Mouse (Mus musculus): Measurements from ENCODE around the gene Hipk1.

The Hipk1 gene

DNA sequence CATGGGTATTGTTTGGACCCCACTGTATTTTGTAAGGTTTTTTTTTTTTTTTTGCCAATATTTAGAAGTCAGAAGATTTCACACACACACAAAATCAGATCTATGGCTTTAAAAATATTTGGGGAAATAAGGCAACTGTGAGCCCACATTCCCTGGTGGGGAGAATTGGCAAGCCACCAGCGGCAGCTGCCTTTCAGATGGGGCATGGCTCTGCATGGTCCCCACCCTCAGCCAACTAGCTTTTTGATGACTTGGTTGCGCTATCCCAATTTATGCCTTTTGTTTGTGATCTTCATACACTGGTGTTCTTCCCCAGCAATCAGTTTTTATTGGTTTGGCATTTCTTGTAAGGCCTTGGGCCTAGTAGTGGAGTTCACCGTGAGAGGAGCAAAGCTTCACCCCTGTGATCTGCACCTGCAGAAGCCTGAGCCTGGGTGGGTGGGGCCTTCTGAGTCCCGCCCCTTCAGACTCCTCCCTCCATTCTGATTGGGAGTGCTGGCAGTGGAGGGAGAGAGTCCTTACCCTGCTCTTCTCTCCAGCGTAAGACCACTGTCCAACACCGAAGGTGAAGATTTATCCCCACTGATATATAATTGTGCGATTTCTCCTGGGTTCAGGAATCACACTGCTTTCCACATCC lies 77.0 kb downstream of the Hipk1 start:
- DNase-seq: no peak

DNA sequence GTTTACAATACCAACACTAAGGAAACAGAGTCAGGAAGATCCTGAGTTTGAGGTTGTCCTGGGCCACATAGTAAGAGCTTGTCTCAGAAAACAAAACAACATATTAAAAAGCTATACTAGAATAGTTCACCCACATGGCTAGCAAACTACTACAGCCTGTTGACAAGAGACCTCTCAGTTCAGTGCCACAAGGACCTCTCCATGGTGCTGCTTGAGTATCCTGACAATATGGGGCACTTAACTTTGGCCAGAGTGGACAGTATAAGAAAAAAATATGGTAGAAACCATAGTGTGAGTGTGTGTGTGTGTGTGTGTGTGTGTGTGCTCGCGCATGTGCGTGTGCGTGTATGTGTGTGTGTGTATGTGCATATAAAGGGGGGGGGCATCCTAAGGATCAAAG lies 79.2 kb downstream of the Hipk1 start:
- DNase-seq: no peak

DNA sequence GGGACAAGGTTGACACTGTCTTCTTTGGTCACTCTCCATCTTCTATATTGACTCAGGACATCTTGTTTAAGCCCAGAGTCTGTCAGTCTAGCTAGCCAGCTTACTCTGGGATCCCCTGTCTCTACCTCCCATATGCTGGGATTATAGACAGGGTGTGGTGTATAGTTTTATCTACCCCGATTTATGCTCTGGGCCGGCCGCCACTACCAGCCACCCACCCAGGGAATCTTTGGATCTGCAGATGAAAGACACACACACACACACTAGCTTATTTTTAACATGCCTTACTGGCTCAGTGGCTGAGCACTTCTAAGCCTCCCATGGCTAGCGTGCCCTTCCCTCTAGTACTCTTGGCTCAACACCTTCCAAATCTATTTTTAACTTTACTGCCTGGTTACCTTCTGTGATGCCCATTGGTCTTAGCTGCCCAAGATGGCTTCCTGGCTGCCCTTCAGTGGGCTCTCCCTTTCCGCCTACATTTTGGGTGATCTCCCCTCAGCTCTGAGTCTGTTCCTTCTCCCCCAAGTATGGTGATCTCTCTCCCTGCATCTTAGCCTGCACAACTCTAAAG lies 81.8 kb downstream of the Hipk1 start:
- no peak for DNase-seq

DNA sequence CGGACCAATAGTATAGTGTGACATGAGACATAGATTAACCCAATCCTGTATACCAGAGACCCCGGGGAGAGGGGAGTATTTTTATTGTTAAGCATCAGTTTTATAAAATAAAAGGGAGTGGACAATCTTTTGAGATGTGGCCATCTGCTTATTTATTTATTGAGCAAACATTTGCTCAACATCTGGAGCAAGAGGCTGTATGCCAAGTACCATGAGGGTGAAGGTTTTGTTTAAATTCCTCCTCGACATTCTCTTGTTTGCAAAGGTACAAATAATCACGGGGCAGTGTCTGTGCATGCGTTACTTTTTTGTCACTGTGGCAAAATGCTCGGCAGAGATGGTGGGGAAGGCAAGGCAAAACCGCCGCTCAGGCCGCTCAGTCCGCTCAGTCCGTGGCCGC lies 85.9 kb downstream of the Hipk1 start:
- DNase-seq: no peak

DNA sequence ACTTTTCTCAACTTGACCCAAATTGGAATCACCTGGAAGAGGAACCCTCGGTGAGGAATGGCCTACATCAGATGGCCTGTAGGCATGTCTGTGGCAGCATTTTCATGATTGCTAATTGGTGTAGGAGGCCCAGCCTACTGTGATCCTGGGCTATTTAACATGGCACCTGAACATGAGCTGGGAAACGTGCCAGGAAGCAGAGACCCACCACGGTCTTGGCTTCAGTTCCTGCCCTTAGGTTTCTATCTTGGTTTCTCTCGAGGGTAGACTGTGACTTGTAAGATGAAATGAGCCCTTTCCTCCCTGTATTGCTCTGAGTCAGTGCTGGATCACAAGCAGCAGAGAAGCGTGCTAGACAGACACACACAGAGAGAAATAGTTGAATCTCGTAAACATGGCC lies 86.7 kb downstream of the Hipk1 start:
- no peak for DNase-seq

DNA sequence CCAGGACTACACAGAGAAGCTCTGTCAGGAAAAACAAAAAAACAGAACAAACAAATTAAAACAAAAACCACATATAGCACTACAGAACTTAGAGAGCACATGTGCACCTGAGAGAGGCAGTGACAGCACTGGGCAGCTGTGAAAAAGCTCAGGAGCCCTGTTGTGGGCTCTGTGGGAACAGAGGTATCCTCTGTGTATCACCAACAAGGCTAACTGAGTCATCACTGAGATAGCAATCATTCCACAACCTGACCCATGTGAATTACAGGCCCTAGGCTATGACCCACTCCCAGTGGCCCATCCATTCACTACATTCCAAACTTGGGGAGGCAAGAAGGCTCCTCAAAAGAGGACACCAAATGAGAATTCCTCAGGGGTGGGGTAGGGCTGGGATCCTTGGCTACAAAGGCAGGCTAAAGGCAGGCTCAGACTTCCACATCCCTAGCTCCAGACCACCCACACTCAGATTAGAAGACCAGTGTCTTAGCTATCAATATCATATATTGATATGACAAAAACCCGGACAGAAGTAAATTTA lies 94.9 kb downstream of the Hipk1 start:
- DNase-seq: no peak

DNA sequence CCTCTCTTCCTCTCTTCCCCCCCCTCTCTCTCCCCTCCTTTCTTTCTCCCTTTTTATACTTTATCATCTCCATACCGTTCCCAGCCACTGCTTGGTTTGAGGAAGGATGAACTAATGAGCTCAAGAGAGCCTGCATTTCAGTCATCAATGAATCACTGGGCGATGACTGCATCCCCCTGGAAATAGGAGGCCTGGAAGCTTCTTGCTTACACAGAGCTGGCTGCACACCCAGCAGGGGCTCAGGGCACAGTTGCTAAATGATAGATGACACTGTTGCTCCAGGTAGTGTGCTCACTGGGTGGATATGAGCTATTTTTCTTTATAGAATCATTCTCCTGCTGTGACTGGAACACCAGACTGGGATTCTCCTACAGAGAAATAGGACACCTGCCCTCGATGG lies 95.8 kb downstream of the Hipk1 start:
- DNase-seq: no peak

DNA sequence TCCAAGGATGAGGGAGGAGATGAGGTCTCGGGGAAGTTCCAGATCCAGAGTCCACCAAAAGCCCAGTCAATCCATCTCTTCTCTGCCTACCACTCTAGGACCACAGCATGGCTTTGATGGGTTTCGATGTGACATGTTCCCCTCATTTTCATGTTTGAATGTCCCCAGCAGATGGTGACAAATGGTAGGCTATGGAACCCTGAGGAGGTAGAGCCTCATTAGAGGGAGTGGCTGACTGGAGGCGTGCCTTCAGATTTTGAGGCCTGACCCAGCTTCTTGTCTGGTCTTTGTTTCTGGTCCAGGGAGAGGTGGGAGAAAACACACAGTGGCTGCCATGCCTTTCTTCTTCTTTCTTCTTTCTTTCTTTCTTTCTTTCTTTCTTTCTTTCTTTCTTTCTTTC lies 100.9 kb downstream of the Hipk1 start:
- DNase-seq: peak in 1 of 2 experiments; percentile 24

Measured in lung, postnatal 4 days (tissue).